Mouse (Mus musculus) megakaryocyte, embryonic 14.5 days (primary cell): ENCODE data around the gene Abcd4.

Source experiments
- FLI1 ChIP-seq: IDR thresholded peaks from 2 replicates; pipeline ENCODE4 v1.6.1; 2012; ENCODE audit warnings: low read length, inconsistent platforms, mixed read lengths
- GATA1 ChIP-seq: IDR thresholded peaks from 3 replicates; pipeline ENCODE4 v1.6.1; 2012; ENCODE audit warnings: mixed read lengths, low read length, inconsistent platforms, borderline replicate concordance

DNA sequence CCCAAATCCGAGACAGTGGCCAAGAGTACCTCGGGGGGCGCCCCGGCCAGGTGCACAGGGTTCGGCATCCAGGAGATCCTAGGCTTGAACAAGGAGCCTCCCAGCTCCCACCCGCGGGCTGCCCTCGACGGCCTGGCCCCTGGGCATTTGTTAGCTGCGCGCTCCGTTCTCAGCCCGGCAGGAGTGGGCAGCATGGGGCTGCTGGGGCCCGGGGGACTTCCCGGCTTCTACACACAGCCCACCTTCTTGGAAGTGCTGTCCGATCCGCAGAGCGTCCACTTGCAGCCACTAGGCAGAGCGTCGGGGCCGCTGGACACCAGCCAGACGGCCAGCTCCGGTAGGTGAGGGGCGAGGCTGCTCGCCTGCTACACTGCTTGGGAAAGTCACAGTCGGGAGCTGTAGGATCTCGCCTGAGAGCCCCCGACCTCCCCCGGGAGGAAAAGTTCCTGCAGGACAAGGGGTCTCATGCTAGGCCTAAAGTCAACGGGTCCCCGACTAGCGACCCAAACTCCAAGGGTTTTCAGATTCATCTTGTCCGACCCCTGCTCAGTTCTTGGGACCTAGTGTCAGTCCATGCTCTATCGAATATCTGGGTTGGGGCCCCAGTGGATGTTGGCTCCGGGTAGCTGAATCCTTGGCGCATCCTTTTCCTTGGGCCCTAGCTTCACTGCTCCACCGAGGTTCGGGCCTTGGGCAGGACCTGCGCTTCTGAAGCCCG lies 47.1 kb downstream of the Abcd4 start:
- TF ChIP-seq GATA1 (no peak), FLI1 (no peak)
